Mouse (Mus musculus): Measurements from ENCODE around the gene Rassf10.

GRCm38 (mm10) chr7:112909164-112909563 is 44.6 kb upstream of the Rassf10 start:
- TF ChIP-seq CTCF (IDR thresholded peaks at IDR 0.05; ENCODE audit: low read depth, low read length), result no peak
- TF ChIP-seq POLR2A (IDR thresholded peaks at IDR 0.05; ENCODE audit: borderline replicate concordance, low read depth, low read length), result no peak
